Mouse (Mus musculus) liver, postnatal 0 days (tissue): Measurements from ENCODE around the gene Arhgap45. TPM values are rescaled to one million over a fixed set of nuclear protein-coding genes. Genes with fewer than 3 reads are reported as not detected.

Experiments
- ATAC-seq: fragments of 200-750 bp; cut with Nextera tagmentation; 2 replicates; pipeline ENCODE4 v1.8.0; 2017; ENCODE audit warnings: mild to moderate bottlenecking, moderate library complexity
- DNase-seq: peaks from one replicate; pipeline ENCODE4 v3.0.0-alpha.2; 2016
- H3K27ac ChIP-seq: fragments of 300-500 bp; sonication (generic); 2 replicates; pipeline ENCODE4 v1.5.1; 2014; ENCODE audit warnings: antibody characterized with exemption, moderate library complexity, mild to moderate bottlenecking, low read depth
- H3K27me3 ChIP-seq: fragments of 300-500 bp; sonication (generic); 2 replicates; pipeline ENCODE4 v1.6.1; 2014; ENCODE audit warnings: low read length, control low read depth, mixed read lengths; ENCODE audit not compliant: insufficient read depth
- H3K36me3 ChIP-seq: fragments of 300-500 bp; sonication (generic); replicated peaks from 2 replicates; pipeline ENCODE4 v1.6.1; 2014; ENCODE audit warnings: mild to moderate bottlenecking, control low read depth, low read length, moderate library complexity, mixed read lengths; ENCODE audit not compliant: insufficient read depth
- H3K4me1 ChIP-seq: fragments of 300-500 bp; sonication (generic); 2 replicates; pipeline ENCODE4 v1.6.1; 2014; ENCODE audit warnings: antibody characterized with exemption, mild to moderate bottlenecking, control low read depth; ENCODE audit not compliant: insufficient read depth
- H3K4me2 ChIP-seq: fragments of 300-500 bp; sonication (generic); 2 replicates; pipeline ENCODE4 v1.6.1; 2014; ENCODE audit warnings: low read depth, mild to moderate bottlenecking, low read length, moderate library complexity, mixed read lengths
- H3K4me3 ChIP-seq: fragments of 300-500 bp; sonication (generic); 2 replicates; pipeline ENCODE4 v1.5.1; 2014; ENCODE audit warnings: low read depth, low read length
- H3K9ac ChIP-seq: fragments of 300-500 bp; sonication (generic); replicated peaks from 2 replicates; pipeline ENCODE4 v1.6.1; 2014; ENCODE audit warnings: mild to moderate bottlenecking, moderate library complexity
- H3K9me3 ChIP-seq: fragments of 300-500 bp; sonication (generic); 2 replicates; pipeline ENCODE4 v1.6.1; 2016; ENCODE audit warnings: mild to moderate bottlenecking, control low read depth, low read length, mixed read lengths
- CTCF ChIP-seq: sonication (generic); IDR thresholded peaks from 2 replicates; pipeline ENCODE4 v1.5.1; 2016; ENCODE audit warnings: antibody characterized with exemption, low read depth
- EP300 ChIP-seq: IDR thresholded peaks from 2 replicates; pipeline ENCODE4 v1.6.1; 2016; ENCODE audit warnings: antibody characterized with exemption, low read depth, mild to moderate bottlenecking
- WGBS: fragments of 180-500 bp; shearing (Covaris S2); extraction: QIAGEN DNeasy Blood & Tissue Kit; methylation state at CpG from one replicate; pipeline ENCODE4 v1.1.7; 2014; ENCODE audit not compliant: insufficient replicate concordance; 5-methylcytosine and 5-hydroxymethylcytosine counted together
- polyA plus RNA-seq: library from polyadenylated mRNA; unstranded; fragments of >200 nt; fragmentation: Nextera tagmentation; extraction: Ambion mirVana; gene quantifications from 2 replicates; pipeline ENCODE4 v1.2.1, GENCODE M21; 2015

Gene Arhgap45
- polyA plus RNA-seq, 1 experiment from 2014 or later = 14.2 TPM

DNA sequence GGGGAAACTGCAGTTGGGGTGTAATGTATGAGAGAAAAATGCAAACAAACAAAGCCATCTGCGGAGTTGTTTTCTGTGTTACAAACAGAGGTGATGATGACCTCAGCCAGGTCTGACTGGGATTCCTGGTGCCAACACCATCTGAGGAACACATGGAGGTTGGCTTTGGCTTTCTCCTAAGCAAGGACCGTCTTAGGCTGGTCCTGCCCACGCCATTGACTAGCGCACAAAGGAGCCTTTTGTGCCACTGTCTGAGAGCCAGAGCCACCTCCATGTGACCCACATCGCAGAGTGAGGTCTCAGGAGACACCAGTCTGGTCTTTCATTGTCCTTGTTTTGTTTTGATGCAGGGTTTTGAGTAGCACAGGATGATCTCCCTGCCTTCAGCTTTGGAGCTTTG is 31.9 kb downstream of the Arhgap45 start:
- H3K27ac ChIP-seq = no peak overlapping the region
- peaks cover 37% of the 10 kb centered on the region for H3K4me1 ChIP-seq
- no peak overlapping the region for H3K9ac ChIP-seq
- WGBS = 71% methylated on average over 5 of the region's 5 CpGs
- no peak for TF ChIP-seq EP300
- no peak for TF ChIP-seq CTCF
- H3K9me3 ChIP-seq = no peaks in the 10 kb centered on the region
- H3K4me2 ChIP-seq = no peak overlapping the region
- ATAC-seq = no peak
- DNase-seq = no peak
- H3K36me3 ChIP-seq = no peaks in the 10 kb centered on the region
- H3K4me3 ChIP-seq = no peak overlapping the region
- no peaks in the 10 kb centered on the region for H3K27me3 ChIP-seq

DNA sequence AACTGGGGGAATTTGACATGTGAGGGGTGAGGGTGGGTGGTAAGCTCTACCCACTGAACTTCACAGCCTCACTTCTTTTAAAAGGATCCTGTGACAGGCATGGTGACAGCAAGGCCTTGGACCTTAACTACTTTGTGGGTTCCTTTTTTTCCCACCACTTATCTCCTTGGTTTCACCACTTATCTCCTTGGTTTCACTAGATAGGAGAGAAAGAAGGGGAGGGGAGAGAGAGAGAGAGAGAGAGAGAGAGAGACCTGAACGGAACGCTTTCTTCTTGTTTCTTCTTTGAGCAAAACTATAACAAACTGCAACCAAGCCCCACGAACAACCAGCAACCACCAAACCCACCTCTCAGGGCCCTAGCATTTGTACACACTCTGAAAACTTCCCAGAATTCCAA is 32.4 kb downstream of the Arhgap45 start:
- Histone ChIP-seq H3K4me2 (no peak overlapping the region), H3K36me3 (no peaks in the 10 kb centered on the region), H3K27me3 (no peaks in the 10 kb centered on the region), H3K4me3 (no peak overlapping the region), H3K9me3 (no peaks in the 10 kb centered on the region), H3K27ac (no peak overlapping the region), H3K9ac (no peak overlapping the region), H3K4me1 (peaks cover 37% of the 10 kb centered on the region)
- TF ChIP-seq EP300 (no peak), CTCF (no peak)
- ATAC-seq (no peak), DNase-seq (no peak)
- 34% methylated on average over 3 of the region's 3 CpGs for WGBS

DNA sequence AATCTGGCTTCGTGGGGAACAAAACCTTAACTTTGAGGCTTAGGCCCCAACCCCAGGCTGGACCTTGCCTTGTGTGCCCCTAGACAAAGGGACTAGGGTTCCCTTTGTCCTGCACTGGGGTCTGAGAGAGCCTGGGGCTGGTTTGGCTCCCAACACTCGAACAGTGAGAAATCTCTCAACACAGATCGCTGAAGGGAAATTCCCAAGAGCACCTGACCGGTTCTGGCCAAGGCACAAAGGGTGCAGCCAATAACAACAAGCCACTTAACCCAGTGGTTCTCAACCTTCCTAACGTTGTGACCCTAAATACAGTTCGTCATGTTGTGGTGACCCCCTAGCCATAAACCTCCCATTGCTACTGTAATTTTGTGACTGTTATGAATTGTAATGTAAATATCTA is 33.8 kb downstream of the Arhgap45 start:
- Histone ChIP-seq H3K9ac (no peak overlapping the region; the same call in 1 of the 2 replicates), H3K27ac (peak overlapping the region; percentile 93)
- DNase-seq = no peak

DNA sequence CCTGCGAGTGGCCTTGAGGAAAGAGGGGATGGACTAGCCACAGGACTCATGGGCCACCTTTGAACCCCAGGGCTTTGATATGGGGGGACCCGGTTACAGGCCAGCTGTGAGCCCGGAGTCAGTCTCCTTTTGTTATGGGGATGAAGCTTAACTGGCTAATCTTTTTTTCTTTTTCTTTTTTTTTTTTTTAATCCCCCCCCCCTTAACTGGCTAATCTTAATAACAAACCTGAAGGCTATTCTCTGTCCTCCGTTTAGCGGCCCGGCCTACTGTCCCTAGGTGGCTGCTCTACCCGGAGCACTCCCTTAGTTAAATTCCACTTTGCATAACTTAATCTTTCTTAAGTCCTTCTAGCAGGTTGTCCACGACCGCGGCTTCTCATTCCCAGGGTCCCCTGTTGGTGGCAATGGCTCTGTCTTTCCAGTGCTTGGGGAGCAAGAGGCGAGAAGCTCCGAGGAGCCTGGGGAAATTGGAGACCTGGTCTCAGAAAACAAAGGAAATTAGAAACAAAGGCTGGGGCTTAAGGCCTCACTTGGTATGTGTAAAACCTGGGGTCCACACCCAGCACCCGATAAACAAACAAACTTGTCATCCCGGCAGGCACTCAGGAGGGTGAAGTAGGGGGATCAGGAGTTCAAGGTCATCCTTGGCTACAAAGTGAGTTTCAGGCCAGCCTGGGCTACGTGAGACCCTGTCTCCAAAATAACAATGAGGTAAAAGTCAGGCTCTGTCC is 34.6 kb downstream of the Arhgap45 start:
- Histone ChIP-seq H3K9me3 (no peaks in the 10 kb centered on the region), H3K4me3 (no peak overlapping the region), H3K9ac (peak overlapping the region; percentile 8), H3K36me3 (peaks cover 7% of the 10 kb centered on the region), H3K27me3 (no peaks in the 10 kb centered on the region), H3K27ac (peak overlapping the region; percentile 93), H3K4me1 (peaks cover 48% of the 10 kb centered on the region), H3K4me2 (no peak overlapping the region; the same call in 1 of the 2 replicates)
- no peak for ATAC-seq
- DNase-seq = no peak
- 49% methylated on average over 15 of the region's 15 CpGs for WGBS
- TF ChIP-seq CTCF = no peak
- no peak for TF ChIP-seq EP300

More for the DNA sequence above, 33.8 kb downstream of the Arhgap45 start:
- no peaks in the 10 kb centered on the region for H3K36me3 ChIP-seq
- H3K4me2 ChIP-seq = no peak overlapping the region
- H3K27me3 ChIP-seq = no peaks in the 10 kb centered on the region
- 56% methylated on average over 6 of the region's 6 CpGs for WGBS
- H3K4me1 ChIP-seq = peaks cover 41% of the 10 kb centered on the region
- TF ChIP-seq CTCF (no peak), EP300 (no peak)
- H3K9me3 ChIP-seq = no peaks in the 10 kb centered on the region
- no peak overlapping the region for H3K4me3 ChIP-seq
- no peak for ATAC-seq

DNA sequence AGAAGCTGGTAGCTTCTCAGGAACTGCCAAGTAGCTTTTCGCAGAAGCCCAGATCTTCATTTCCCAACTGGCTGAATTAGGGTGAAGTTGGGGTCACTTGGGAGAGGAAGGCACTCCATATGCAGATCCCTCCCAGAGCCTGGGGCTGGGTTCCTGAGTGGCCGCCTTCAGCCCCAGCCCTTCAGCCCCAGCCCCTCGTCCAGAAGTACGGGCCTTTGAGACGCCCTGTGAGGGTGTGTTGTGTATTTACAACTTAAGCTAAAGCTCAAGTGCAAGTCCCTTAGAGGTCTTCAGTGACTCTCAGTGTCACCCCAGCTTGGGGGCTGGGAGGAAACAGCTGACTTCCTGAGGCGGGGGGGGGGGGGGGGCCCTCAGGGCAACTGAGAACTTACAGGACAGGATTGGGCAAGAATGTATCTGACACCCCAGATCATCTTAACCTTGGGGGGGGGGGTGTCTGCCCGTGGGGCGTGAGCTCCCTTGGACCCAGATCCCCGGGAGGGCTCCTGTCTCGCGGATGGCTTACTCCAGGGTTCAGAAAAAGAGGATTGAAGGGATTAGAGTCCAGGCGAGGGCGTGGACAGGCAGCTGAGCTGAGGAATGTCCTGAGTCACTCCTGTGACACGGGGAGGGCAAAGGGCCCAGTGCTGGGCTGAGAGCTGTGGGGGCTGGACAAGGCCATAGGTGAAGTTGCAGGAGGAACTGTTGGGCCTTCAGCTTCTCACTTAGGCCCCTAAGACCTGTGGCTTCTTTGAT is 35.3 kb downstream of the Arhgap45 start:
- peak overlapping the region; percentile 8 for H3K9ac ChIP-seq
- no peaks in the 10 kb centered on the region for H3K9me3 ChIP-seq
- peaks cover 13% of the 10 kb centered on the region for H3K36me3 ChIP-seq
- 29% methylated on average over 12 of the region's 14 CpGs for WGBS
- H3K4me1 ChIP-seq = peaks cover 51% of the 10 kb centered on the region
- ATAC-seq (peak; percentile 25; the same call in 1 of the 2 replicates), DNase-seq (peak; percentile 77)
- TF ChIP-seq EP300 (no peak), CTCF (no peak)
- peak overlapping the region; percentile 58 for H3K4me2 ChIP-seq
- no peak overlapping the region for H3K4me3 ChIP-seq
- H3K27ac ChIP-seq = peak overlapping the region; percentile 93
- no peaks in the 10 kb centered on the region for H3K27me3 ChIP-seq

DNA sequence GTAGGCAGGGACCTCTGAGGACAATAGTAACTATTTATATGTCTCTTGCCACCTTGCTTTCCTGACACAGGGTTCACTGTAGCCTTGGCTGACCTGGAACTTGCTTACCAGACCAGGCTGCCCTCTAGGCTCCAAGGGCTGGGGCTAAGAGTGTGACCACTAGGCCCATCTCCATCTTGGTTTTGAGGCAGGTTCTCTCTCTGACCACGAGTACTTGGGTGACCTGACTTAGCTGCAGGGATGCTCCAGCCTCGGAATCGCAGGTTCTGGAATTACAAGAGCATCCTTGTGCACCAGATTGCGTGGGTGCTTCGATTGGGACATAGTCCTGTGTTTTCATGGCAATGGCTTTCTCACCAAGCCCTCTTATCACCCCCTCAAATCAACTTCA is 35.9 kb downstream of the Arhgap45 start:
- Histone ChIP-seq H3K9me3 (no peaks in the 10 kb centered on the region), H3K4me1 (peaks cover 51% of the 10 kb centered on the region), H3K9ac (peak overlapping the region; percentile 2), H3K27me3 (no peaks in the 10 kb centered on the region), H3K36me3 (peaks cover 19% of the 10 kb centered on the region), H3K4me2 (peak overlapping the region; percentile 58), H3K27ac (peak overlapping the region; percentile 93), H3K4me3 (no peak overlapping the region)
- ATAC-seq (no peak), DNase-seq (no peak)
- 74% methylated on average over 5 of the region's 5 CpGs for WGBS
- no peak for TF ChIP-seq CTCF
- TF ChIP-seq EP300 = no peak
